Mouse (Mus musculus) liver, embryonic 16.5 days (tissue): ENCODE results near the gene Senp5. TPM values are rescaled to one million over a fixed set of nuclear protein-coding genes. Genes with fewer than 3 reads are reported as not detected.

Experiments
- ATAC-seq: fragments of 200-750 bp; cut with Nextera tagmentation; 2 replicates; pipeline ENCODE4 v1.8.0; 2017; ENCODE audit warnings: low read depth, mild to moderate bottlenecking, moderate number of reproducible peaks, moderate library complexity
- H3K27ac ChIP-seq: fragments of 300-500 bp; sonication (generic); 2 replicates; pipeline ENCODE4 v1.5.1; 2014; ENCODE audit warnings: mild to moderate bottlenecking, low read length
- H3K27me3 ChIP-seq: fragments of 300-500 bp; sonication (generic); 2 replicates; pipeline ENCODE4 v1.6.1; 2014; ENCODE audit warnings: low read depth, low read length, mixed read lengths; ENCODE audit not compliant: control insufficient read depth, insufficient read depth
- H3K36me3 ChIP-seq: fragments of 300-500 bp; sonication (generic); 2 replicates; pipeline ENCODE4 v1.6.1; 2014; ENCODE audit warnings: mild to moderate bottlenecking; ENCODE audit not compliant: control insufficient read depth, insufficient read depth
- H3K4me1 ChIP-seq: fragments of 300-500 bp; sonication (generic); 2 replicates; pipeline ENCODE4 v1.6.1; 2014; ENCODE audit warnings: low read depth, low read length, mixed read lengths; ENCODE audit not compliant: control insufficient read depth
- H3K4me2 ChIP-seq: fragments of 300-500 bp; sonication (generic); 2 replicates; pipeline ENCODE4 v1.6.1; 2014; ENCODE audit warnings: low read depth, low read length, mixed read lengths
- H3K4me3 ChIP-seq: fragments of 300-500 bp; sonication (generic); 2 replicates; pipeline ENCODE4 v1.5.1; 2014; ENCODE audit warnings: low read depth, mild to moderate bottlenecking, low read length
- H3K9ac ChIP-seq: fragments of 300-500 bp; sonication (generic); 2 replicates; pipeline ENCODE4 v1.6.1; 2014; ENCODE audit warnings: low read depth, low read length
- H3K9me3 ChIP-seq: fragments of 300-500 bp; sonication (generic); replicated peaks from 2 replicates; pipeline ENCODE4 v1.6.1; 2016; ENCODE audit warnings: low read length; ENCODE audit not compliant: control insufficient read depth
- WGBS: fragments of 180-500 bp; shearing (Covaris S2); extraction: QIAGEN DNeasy Blood & Tissue Kit; methylation state at CpG from one replicate; pipeline ENCODE4 v1.1.7; 2014; ENCODE audit not compliant: insufficient replicate concordance; 5-methylcytosine and 5-hydroxymethylcytosine counted together
- microRNA-seq: library from miRNA; unstranded; fragments of <30 nt; microRNA quantifications from one replicate; pipeline ENCODE4, GENCODE M21; 2016
- polyA plus RNA-seq: library from polyadenylated mRNA; unstranded; fragments of >200 nt; fragmentation: Nextera tagmentation; extraction: Ambion mirVana; gene quantifications from 2 replicates; pipeline ENCODE4 v1.2.1, GENCODE M21; 2015

Senp5 gene
- polyA plus RNA-seq, 1 experiment from 2014 or later: 4.9 TPM

- H3K9ac ChIP-seq: no peak overlapping the region
- H3K27ac ChIP-seq: no peak overlapping the region
- 4% methylated on average over 14 of the region's 14 CpGs for WGBS
These were observed 84.8 kb downstream of the Senp5 start for GRCm38 (mm10) chr16:31918248-31918724.

GRCm38 (mm10) chr16:31917776-31918175 lies 85.3 kb downstream of the Senp5 start:
- H3K27ac ChIP-seq: no peak overlapping the region
- H3K36me3 ChIP-seq: no peaks in the 10 kb centered on the region
- no peak overlapping the region; the same call in 1 of the 2 replicates for H3K4me3 ChIP-seq
- no peaks in the 10 kb centered on the region; the same call in 1 of the 2 replicates for H3K4me1 ChIP-seq
- 54% methylated on average over 11 of the region's 11 CpGs for WGBS
- H3K9ac ChIP-seq: no peak overlapping the region
- H3K9me3 ChIP-seq: no peaks in the 10 kb centered on the region
- peak overlapping the region; percentile 38 for H3K4me2 ChIP-seq
- ATAC-seq: no peak
- no peaks in the 10 kb centered on the region for H3K27me3 ChIP-seq

More at GRCm38 (mm10) chr16:31918248-31918724, 84.8 kb downstream of the Senp5 start:
- H3K4me1 ChIP-seq: no peaks in the 10 kb centered on the region; the same call in 1 of the 2 replicates
- H3K4me2 ChIP-seq: peak overlapping the region; percentile 38
- no peaks in the 10 kb centered on the region for H3K27me3 ChIP-seq
- no peak for ATAC-seq
- no peaks in the 10 kb centered on the region for H3K9me3 ChIP-seq
- H3K36me3 ChIP-seq: no peaks in the 10 kb centered on the region
- peak overlapping the region; percentile 21; the same call in 1 of the 2 replicates for H3K4me3 ChIP-seq

GRCm38 (mm10) chr16:31910281-31910847 lies 92.7 kb downstream of the Senp5 start:
- 24% methylated on average over 10 of the region's 10 CpGs for WGBS
- Histone ChIP-seq H3K27me3 (no peaks in the 10 kb centered on the region; the same call in 1 of the 2 replicates), H3K9me3 (no peaks in the 10 kb centered on the region), H3K4me1 (peaks cover 4% of the 10 kb centered on the region; the same call in 1 of the 2 replicates), H3K36me3 (no peaks in the 10 kb centered on the region), H3K4me2 (no peak overlapping the region), H3K4me3 (no peak overlapping the region), H3K27ac (no peak overlapping the region), H3K9ac (no peak overlapping the region)
- no peak for ATAC-seq

Small RNA genes within 50 kb of the gene (microRNA-seq; reads per million reads assigned to microRNA genes)
- not detected for gene Gm26269

Other genes with a start within 250 kb of the Senp5 start
- gene Meltf, start 124.5 kb downstream of the Senp5 start, polyA plus RNA-seq: 0.55 TPM in 1 of 2 replicates, not detected in the other
- gene Pigz, start 69.4 kb downstream of the Senp5 start, polyA plus RNA-seq: 0.37 and 0.48 TPM in 2 replicates
- gene 0610012G03Rik, start 54.8 kb downstream of the Senp5 start, polyA plus RNA-seq: 36.7 and 37.4 TPM in 2 replicates
- 25.8 and 26.8 TPM in 2 replicates for gene Ncbp2, start 54.8 kb downstream of the Senp5 start, polyA plus RNA-seq
- 9.7 and 10.6 TPM in 2 replicates for gene Pak2, start 76.1 kb upstream of the Senp5 start, polyA plus RNA-seq
- 33.7 and 36.0 TPM in 2 replicates for gene Pigx, start 96.5 kb upstream of the Senp5 start, polyA plus RNA-seq
- gene Cep19, start 96.5 kb upstream of the Senp5 start, polyA plus RNA-seq: 5.6 and 5.8 TPM in 2 replicates
- 22.8 and 23.3 TPM in 2 replicates for gene Nrros, start 162.3 kb upstream of the Senp5 start, polyA plus RNA-seq
- 0.90 and 1.1 TPM in 2 replicates for gene Bex6, start 176.5 kb upstream of the Senp5 start, polyA plus RNA-seq
- 1.5 and 1.6 TPM in 2 replicates for gene Fbxo45, start 243.9 kb upstream of the Senp5 start, polyA plus RNA-seq
- gene Wdr53, start 243.9 kb upstream of the Senp5 start, polyA plus RNA-seq: 9.8 and 11.4 TPM in 2 replicates